Mouse (Mus musculus): ENCODE data around the gene Plb1.

DNA sequence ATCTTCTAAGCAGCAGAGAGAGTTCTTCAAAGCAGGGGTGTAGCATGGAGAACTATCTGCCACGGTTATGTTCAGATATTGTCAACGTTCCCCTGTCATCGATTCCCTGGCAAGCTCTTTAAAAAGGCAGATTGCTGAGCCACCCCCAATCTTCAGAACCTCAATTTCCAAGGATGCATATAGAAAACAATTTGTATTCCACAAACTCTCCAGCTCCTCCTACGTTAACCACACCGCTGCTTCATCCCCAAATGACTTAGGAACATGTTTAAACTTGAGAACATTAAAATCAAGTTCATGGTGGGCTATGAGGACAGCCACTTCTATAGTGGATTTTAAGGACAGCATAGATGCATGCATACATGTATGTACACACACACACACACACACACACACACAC, 138.7 kb downstream of the Plb1 start:
- TF ChIP-seq POLR2A (IDR thresholded peaks at IDR 0.05; ENCODE audit: borderline replicate concordance, control insufficient read depth, low read depth, low read length) (no peak), CTCF (IDR thresholded peaks at IDR 0.05; ENCODE audit: control insufficient read depth, insufficient read depth, low read length) (no peak)

Measured in bone marrow, adult 2 months (tissue).